24 mouse cellular contexts compared by ENCODE assay signal in genomic region chr7:35149616-35150433, GRCm38 (mm10). TPM values are rescaled to one million over a fixed set of nuclear protein-coding genes. Genes with fewer than 3 reads are reported as not detected.
DNase-seq lines count a peak whose midpoint lies in the region; ATAC-seq and TF ChIP-seq lines count a peak whose summit lies in the region.
"Had no signal": no experiment of that assay in that cellular context is flagged by ENCODE, and none has a peak within 500 bp of the region (broad histone marks: within the 10 kb centered on the region; RNA-seq: fewer than 3 reads in every experiment).

No protein-coding gene starts in this region.

- peak overlapping the region; percentile 60; the same call in 1 of the 2 replicates for H3K27ac ChIP-seq in lung, postnatal 0 days (ENCODE audit: low read length)
- peak overlapping the region; percentile 54 for H3K27ac ChIP-seq in liver, embryonic 12.5 days
- H3K27ac ChIP-seq: embryonic facial prominence, embryonic 13.5 days; forebrain, embryonic 12.5 days; hindbrain, embryonic 13.5 days; midbrain, embryonic 12.5 days had no signal

- peak; percentile 60 for DNase-seq in lung, postnatal 0 days (ENCODE audit: low spot score)
- DNase-seq in lung, postnatal 10 days: no peak
- peak; percentile 38 for DNase-seq in liver
- peak; percentile 70 for DNase-seq in lung, postnatal 36 days
- DNase-seq in left cerebral cortex, postnatal 10 days (ENCODE audit: extremely low spot score in 1 of 2, low spot score in 2 of 2): no peak
- no peak for DNase-seq in urinary bladder, postnatal 36 days (ENCODE audit: low spot score in 2 of 2)
- DNase-seq: adrenal gland, adult 2 months; cerebellum, adult 18-20 months; cerebellum, postnatal 25 days; embryo, embryonic 11 days; gastrocnemius, postnatal 36 days; heart, postnatal 36 days; layer of hippocampus, postnatal 36 days; right cerebral cortex, postnatal 14 days; spleen, adult 18-20 months; thymus, postnatal 4 days had no signal

- H3K4me1 ChIP-seq in lung, postnatal 0 days (ENCODE audit: insufficient read depth, low read depth, low read length): peaks cover 14% of the 10 kb centered on the region; the same call in 1 of the 2 replicates
- peaks cover 38% of the 10 kb centered on the region for H3K4me1 ChIP-seq in liver, embryonic 12.5 days

- H3K9me3 ChIP-seq in lung, postnatal 0 days (ENCODE audit: low read length): no peaks in the 10 kb centered on the region
- H3K9me3 ChIP-seq in liver, embryonic 12.5 days (replicated peaks): no peaks in the 10 kb centered on the region
- H3K9me3 ChIP-seq: embryonic facial prominence, embryonic 13.5 days; forebrain, embryonic 12.5 days; hindbrain, embryonic 13.5 days; midbrain, embryonic 12.5 days had no signal

- H3K36me3 ChIP-seq in lung, postnatal 0 days (ENCODE audit: insufficient read depth, low read length): no peaks in the 10 kb centered on the region
- H3K36me3 ChIP-seq in liver, embryonic 12.5 days: no peaks in the 10 kb centered on the region
- H3K36me3 ChIP-seq: embryonic facial prominence, embryonic 13.5 days; forebrain, embryonic 12.5 days; hindbrain, embryonic 13.5 days; midbrain, embryonic 12.5 days had no signal

- TF ChIP-seq CTCF in lung, postnatal 0 days (IDR thresholded peaks at IDR 0.05): no peak

- intact Hi-C loops in left cerebral cortex, postnatal 10 days (cut with DNase I): no loop called here

- H3K4me3 ChIP-seq in lung, postnatal 0 days (ENCODE audit: low read depth, low read length): no peak overlapping the region
- no peak overlapping the region for H3K4me3 ChIP-seq in liver, embryonic 12.5 days
- H3K4me3 ChIP-seq: embryonic facial prominence, embryonic 13.5 days; erythroblast, embryonic 14.5 days; forebrain, embryonic 12.5 days; hindbrain, embryonic 13.5 days; midbrain, embryonic 12.5 days had no signal

- WGBS in lung, postnatal 0 days: 26% methylated on average over 15 of the region's 15 CpGs
- WGBS in liver, embryonic 12.5 days (ENCODE audit: insufficient replicate concordance): 54% methylated on average over 15 of the region's 15 CpGs

- peak; percentile 18 for ATAC-seq in lung, postnatal 0 days
- ATAC-seq in liver, embryonic 12.5 days: peak; percentile 74

- no peak overlapping the region for H3K4me2 ChIP-seq in lung, postnatal 0 days (replicated peaks; ENCODE audit: low read depth, low read length)
- H3K4me2 ChIP-seq in liver, embryonic 12.5 days: no peak overlapping the region
- H3K4me2 ChIP-seq: embryonic facial prominence, embryonic 13.5 days; forebrain, embryonic 12.5 days; hindbrain, embryonic 13.5 days; midbrain, embryonic 12.5 days had no signal

- TF ChIP-seq EP300 in lung, postnatal 0 days (IDR thresholded peaks at IDR 0.05): peak; percentile 63; the same call in 1 of the 2 replicates

- no peaks in the 10 kb centered on the region for H3K27me3 ChIP-seq in lung, postnatal 0 days (replicated peaks; ENCODE audit: insufficient read depth, low read length)
- H3K27me3 ChIP-seq in liver, embryonic 12.5 days (replicated peaks): peaks cover 9% of the 10 kb centered on the region; the same call in 1 of the 2 replicates
- H3K27me3 ChIP-seq: embryonic facial prominence, embryonic 13.5 days; forebrain, embryonic 12.5 days; hindbrain, embryonic 13.5 days; midbrain, embryonic 12.5 days had no signal

- no peak overlapping the region for H3K9ac ChIP-seq in lung, postnatal 0 days (replicated peaks; ENCODE audit: low read depth)
- no peak overlapping the region for H3K9ac ChIP-seq in liver, embryonic 12.5 days
- H3K9ac ChIP-seq: embryonic facial prominence, embryonic 13.5 days; forebrain, embryonic 12.5 days; hindbrain, embryonic 13.5 days; midbrain, embryonic 12.5 days had no signal

RNA-seq across cellular contexts. Expression of gene Cebpa, which starts 30.7 kb away (rescaled TPM):
- polyA plus RNA-seq in lung, postnatal 0 days (2015; fragmentation: Nextera tagmentation; extraction: Ambion mirVana): 28.9 and 29.8 TPM in 2 replicates
- 11.5 and 11.6 TPM in 2 replicates for polyA plus RNA-seq in liver, embryonic 12.5 days (2016; fragmentation: Nextera tagmentation; extraction: Ambion mirVana)
- 1 to 10 TPM; 3.3 to 4.7 TPM for total RNA-seq in left cerebral cortex, postnatal 10 days (2021)

RNA-seq across cellular contexts. Expression of gene Slc7a10, which starts 36.4 kb away (rescaled TPM):
- 20.1 and 21.7 TPM in 2 replicates for polyA plus RNA-seq in lung, postnatal 0 days (2015; fragmentation: Nextera tagmentation; extraction: Ambion mirVana)
- polyA plus RNA-seq in liver, embryonic 12.5 days (2016; fragmentation: Nextera tagmentation; extraction: Ambion mirVana): 0.59 and 1.4 TPM in 2 replicates
- 10 to 100 TPM; 42.6 to 43.4 TPM for total RNA-seq in left cerebral cortex, postnatal 10 days (2021)
- total RNA-seq: MEL had no signal
- polyA plus RNA-seq: C2C12; erythroblast, embryonic 14.5 days had no signal

Comparison
In these comparisons a context has a peak if more than half of its experiments do, and no peak if none do; other contexts are left out.
1. DNase-seq: peak in lung, postnatal 0 days (single experiment), liver (single experiment) and lung, postnatal 36 days (single experiment); none in lung, postnatal 10 days (single experiment), left cerebral cortex, postnatal 10 days (0 of 2) and urinary bladder, postnatal 36 days (0 of 2).